Mouse (Mus musculus) liver, embryonic 14.5 days (tissue): ENCODE results near the gene Myt1. TPM values are rescaled to one million over a fixed set of nuclear protein-coding genes. Genes with fewer than 3 reads are reported as not detected.

Experiments used
- ATAC-seq: fragments of 200-750 bp; cut with Nextera tagmentation; 2 replicates; pipeline ENCODE4 v1.8.0; 2017; ENCODE audit warnings: moderate number of reproducible peaks, mild to moderate bottlenecking, moderate library complexity; ENCODE audit not compliant: insufficient read depth
- DNase-seq, 3 experiments: peaks; one replicate each; pipeline ENCODE4 v3.0.0-alpha.2; 2012 to 2013; ENCODE audit warnings: low read depth in 3 of 3, low spot score in 3 of 3
- H3K27ac ChIP-seq: fragments of 300-500 bp; sonication (generic); 2 replicates; pipeline ENCODE4 v1.5.1; 2014; ENCODE audit warnings: moderate library complexity, mild to moderate bottlenecking, control low read depth, inconsistent platforms
- H3K27me3 ChIP-seq: fragments of 300-500 bp; sonication (generic); 2 replicates; pipeline ENCODE4 v1.6.1; 2014; ENCODE audit warnings: mild to moderate bottlenecking, low read length, moderate library complexity; ENCODE audit not compliant: control insufficient read depth, insufficient read depth
- H3K36me3 ChIP-seq: fragments of 300-500 bp; sonication (generic); replicated peaks from 2 replicates; pipeline ENCODE4 v1.6.1; 2014; ENCODE audit warnings: low read depth; ENCODE audit not compliant: control insufficient read depth, insufficient read depth
- H3K4me1 ChIP-seq, 2 experiments: fragments of 200-500 bp in 1 of 2; fragments of 300-500 bp in 1 of 2; sonication (generic) in 1 of 2; replicated peaks; 2 replicates each; pipeline ENCODE4 v1.6.1; 2012 to 2014; ENCODE audit warnings: antibody characterized with exemption in 1 of 2, inconsistent platforms in 1 of 2, low read length in 1 of 2; ENCODE audit not compliant: control insufficient read depth in 2 of 2, insufficient read depth in 2 of 2
- H3K4me2 ChIP-seq: fragments of 300-500 bp; sonication (generic); 2 replicates; pipeline ENCODE4 v1.6.1; 2014; ENCODE audit warnings: low read depth, mild to moderate bottlenecking, control low read depth, moderate library complexity
- H3K4me3 ChIP-seq, 2 experiments: fragments of 200-500 bp in 1 of 2; fragments of 300-500 bp in 1 of 2; sonication (generic) in 1 of 2; 2 replicates each; pipeline ENCODE4 v1.5.1; 2012 to 2014; ENCODE audit warnings: low read depth in 2 of 2, low read length in 2 of 2, mild to moderate bottlenecking in 2 of 2, control low read depth in 1 of 2, inconsistent platforms in 1 of 2, moderate library complexity in 1 of 2; ENCODE audit not compliant: insufficient read depth in 1 of 2
- H3K9ac ChIP-seq: fragments of 300-500 bp; sonication (generic); replicated peaks from 2 replicates; pipeline ENCODE4 v1.6.1; 2014; ENCODE audit warnings: mild to moderate bottlenecking, control low read depth, moderate library complexity
- H3K9me3 ChIP-seq: fragments of 300-500 bp; sonication (generic); 2 replicates; pipeline ENCODE4 v1.6.1; 2016; ENCODE audit warnings: low read length, mixed read lengths; ENCODE audit not compliant: control insufficient read depth
- CTCF ChIP-seq: IDR thresholded peaks from 2 replicates; pipeline ENCODE4 v1.5.1; 2016; ENCODE audit warnings: antibody characterized with exemption, low read depth, control low read depth
- EP300 ChIP-seq: IDR thresholded peaks from 2 replicates; pipeline ENCODE4 v1.6.1; 2016; ENCODE audit warnings: antibody characterized with exemption, low read depth
- WGBS: fragments of 180-500 bp; shearing (Covaris S2); extraction: QIAGEN DNeasy Blood & Tissue Kit; methylation state at CpG from one replicate; pipeline ENCODE4 v1.1.7; 2014; ENCODE audit not compliant: insufficient replicate concordance; 5-methylcytosine and 5-hydroxymethylcytosine counted together
- polyA plus RNA-seq, 2 experiments: library from polyadenylated mRNA; depleted of rRNA in 1 of 2; stranded (reverse) in 1 of 2; unstranded in 1 of 2; fragments of >200 nt; fragmentation: Nextera tagmentation in 1 of 2; extraction: Ambion mirVana in 1 of 2; gene quantifications; 2 replicates each; pipeline versions ENCODE4 v1.2.1 to v1.2.3; 2012 to 2014

Myt1 gene
- polyA plus RNA-seq, 2 experiments, result 0.02 TPM; not detected in 1

DNA sequence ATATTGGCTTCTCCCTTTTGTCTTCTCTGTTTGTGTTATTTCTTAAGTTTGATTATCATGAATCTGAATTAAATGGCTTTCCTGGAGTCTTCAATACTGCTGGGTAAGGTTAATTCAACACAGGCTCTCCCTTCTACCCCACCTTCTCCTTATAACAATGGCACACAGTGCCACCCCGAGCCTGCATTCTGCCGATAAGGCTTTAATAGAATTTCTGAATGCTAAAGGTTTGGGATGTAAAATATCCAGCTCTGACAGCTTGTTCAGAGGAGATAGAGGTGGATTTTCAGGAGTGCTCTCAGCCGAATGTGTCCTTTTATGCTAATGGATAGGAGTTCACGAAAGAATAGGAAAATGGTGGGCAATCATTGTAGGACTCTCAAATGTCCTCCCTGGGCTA is 2.1 kb downstream of the Myt1 start:
- Histone ChIP-seq H3K27me3 (no peaks in the 10 kb centered on the region), H3K36me3 (no peaks in the 10 kb centered on the region), H3K4me2 (no peak overlapping the region), H3K9me3 (no peaks in the 10 kb centered on the region), H3K4me1 (no peaks in the 10 kb centered on the region), H3K27ac (no peak overlapping the region), H3K9ac (no peak overlapping the region), H3K4me3 (no peak overlapping the region)
- TF ChIP-seq EP300 (no peak), CTCF (no peak)
- 62% methylated on average over 4 of the region's 4 CpGs for WGBS
- no peak for DNase-seq
- no peak for ATAC-seq

DNA sequence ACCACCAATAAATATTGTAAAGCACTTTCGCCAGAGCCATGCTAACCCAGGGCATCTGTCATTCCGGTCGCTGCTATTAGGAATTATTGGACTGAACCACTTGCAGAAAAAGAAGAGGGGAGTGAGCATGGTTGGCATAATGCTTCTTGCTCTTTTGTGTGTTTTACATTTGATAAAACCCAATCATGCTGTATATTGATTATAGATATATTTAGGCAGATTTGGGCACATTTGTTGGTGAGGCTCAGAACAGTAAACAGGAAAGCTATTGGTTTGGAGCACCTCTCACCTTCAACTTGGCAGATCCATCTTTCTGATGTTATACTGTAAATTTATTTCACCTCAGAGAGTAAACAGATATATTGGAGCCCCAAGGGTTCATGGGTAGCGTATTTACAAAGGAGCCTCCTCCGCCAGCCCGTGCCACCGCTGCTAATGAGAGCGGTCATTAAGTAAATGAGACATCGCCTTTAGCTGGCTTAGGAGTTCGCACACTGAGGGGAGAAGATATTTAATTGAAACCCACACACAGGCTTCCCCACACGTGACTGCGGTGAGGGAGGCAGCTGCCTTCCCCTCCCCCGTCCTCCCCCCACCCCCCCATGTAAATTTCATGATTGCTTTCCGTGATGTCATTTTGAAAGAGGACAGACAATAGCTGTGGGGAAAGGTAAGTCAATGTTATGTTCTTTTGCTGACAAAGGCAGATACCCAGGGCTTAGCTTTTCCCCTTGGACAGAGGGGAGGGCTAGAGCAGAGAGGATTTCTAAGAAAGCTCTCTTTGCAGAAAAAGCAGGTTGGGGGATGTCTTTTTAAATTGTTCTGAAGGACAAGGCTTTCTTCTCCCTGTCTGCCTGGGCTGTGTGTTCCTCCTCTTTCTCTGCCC is 3.8 kb downstream of the Myt1 start:
- H3K9ac ChIP-seq, result no peak overlapping the region
- no peak for DNase-seq
- H3K4me2 ChIP-seq, result no peak overlapping the region
- no peak for ATAC-seq
- H3K4me1 ChIP-seq, result no peaks in the 10 kb centered on the region
- H3K4me3 ChIP-seq, result no peak overlapping the region
- no peak for TF ChIP-seq EP300
- no peak for TF ChIP-seq CTCF
- 57% methylated on average over 14 of the region's 14 CpGs for WGBS
- no peaks in the 10 kb centered on the region for H3K36me3 ChIP-seq
- H3K27me3 ChIP-seq, result no peaks in the 10 kb centered on the region
- H3K9me3 ChIP-seq, result no peaks in the 10 kb centered on the region
- no peak overlapping the region for H3K27ac ChIP-seq

DNA sequence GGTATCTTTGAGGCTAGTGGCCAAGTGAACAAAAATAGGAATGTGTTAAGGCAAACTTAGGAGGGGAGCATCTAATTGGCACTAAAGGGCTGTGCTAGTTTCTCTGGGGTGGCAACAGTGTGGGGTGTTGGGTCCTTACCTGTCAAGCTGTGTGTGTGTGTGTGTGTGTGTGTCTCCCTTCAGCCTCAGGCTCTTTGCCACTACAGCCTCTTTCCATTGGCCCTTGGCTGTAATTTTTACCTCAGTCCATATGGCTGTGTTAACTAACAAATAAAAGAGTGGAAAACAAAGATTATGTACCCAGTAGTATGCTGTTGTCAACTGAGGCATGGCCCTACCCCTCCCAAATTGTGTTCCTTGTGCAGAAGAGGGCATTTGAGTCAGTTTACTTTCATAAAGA is 5.3 kb downstream of the Myt1 start:
- Histone ChIP-seq H3K36me3 (no peaks in the 10 kb centered on the region), H3K27ac (no peak overlapping the region), H3K4me2 (no peak overlapping the region), H3K9ac (no peak overlapping the region), H3K4me3 (no peak overlapping the region), H3K9me3 (no peaks in the 10 kb centered on the region), H3K4me1 (no peaks in the 10 kb centered on the region), H3K27me3 (no peaks in the 10 kb centered on the region)
- no peak for TF ChIP-seq EP300
- no peak for TF ChIP-seq CTCF
- ATAC-seq, result no peak
- DNase-seq, result no peak

DNA sequence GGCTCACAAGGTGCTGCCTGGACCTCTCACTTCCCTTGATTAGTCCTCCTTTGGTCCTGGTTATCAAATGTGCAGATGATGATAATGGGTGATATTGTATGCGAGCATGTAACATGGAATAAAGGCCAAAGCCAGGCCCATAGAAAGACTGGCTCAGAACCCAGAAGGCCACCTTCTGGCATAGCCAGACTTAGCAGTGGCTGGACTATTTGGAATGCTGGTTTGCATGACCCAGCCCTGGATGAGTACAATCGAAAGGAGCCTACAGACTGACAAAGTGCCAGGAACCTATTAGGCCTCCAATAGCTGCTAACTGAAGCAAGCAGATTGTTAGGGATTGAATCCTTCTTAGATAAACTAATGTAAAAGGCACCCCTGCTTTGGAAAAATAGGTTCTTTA is 6.3 kb downstream of the Myt1 start:
- WGBS, result 59% methylated on average over 2 of the region's 2 CpGs
- H3K4me2 ChIP-seq, result no peak overlapping the region

DNA sequence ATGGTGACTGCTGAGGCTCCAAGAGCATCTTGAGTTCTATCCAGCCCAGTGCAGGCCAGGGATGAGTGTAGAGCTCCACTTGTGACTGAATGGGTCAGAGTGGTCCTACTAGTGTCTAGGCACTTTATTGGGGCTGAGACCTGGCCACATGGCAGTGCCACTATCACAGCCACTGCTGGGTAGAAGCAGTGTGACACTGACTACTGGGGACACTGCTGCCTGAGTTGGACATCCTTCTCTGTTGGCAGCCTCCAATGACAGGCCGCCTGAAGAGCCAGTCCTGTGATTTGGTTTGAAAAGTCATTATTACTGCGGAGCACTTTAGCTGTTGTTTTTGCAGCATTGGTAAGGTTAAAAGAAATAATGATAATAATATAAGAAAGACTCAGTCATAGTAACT is 10.1 kb downstream of the Myt1 start:
- no peaks in the 10 kb centered on the region for H3K27me3 ChIP-seq
- H3K27ac ChIP-seq, result no peak overlapping the region
- ATAC-seq (no peak), DNase-seq (no peak)
- no peak overlapping the region for H3K4me3 ChIP-seq
- H3K36me3 ChIP-seq, result no peaks in the 10 kb centered on the region
- no peaks in the 10 kb centered on the region for H3K9me3 ChIP-seq
- WGBS, result 54% methylated on average over 2 of the region's 2 CpGs
- no peak overlapping the region for H3K4me2 ChIP-seq
- no peaks in the 10 kb centered on the region for H3K4me1 ChIP-seq
- no peak overlapping the region for H3K9ac ChIP-seq
- no peak for TF ChIP-seq CTCF
- no peak for TF ChIP-seq EP300

More for the DNA sequence above, 6.3 kb downstream of the Myt1 start:
- Histone ChIP-seq H3K27me3 (no peaks in the 10 kb centered on the region), H3K4me3 (no peak overlapping the region), H3K27ac (no peak overlapping the region), H3K4me1 (no peaks in the 10 kb centered on the region), H3K9ac (no peak overlapping the region), H3K9me3 (no peaks in the 10 kb centered on the region), H3K36me3 (no peaks in the 10 kb centered on the region)
- TF ChIP-seq EP300, result no peak
- no peak for TF ChIP-seq CTCF
- DNase-seq (no peak), ATAC-seq (no peak)
